Mouse (Mus musculus): ENCODE results near the gene Wfikkn1. TPM values are rescaled to one million over a fixed set of nuclear protein-coding genes. Genes with fewer than 3 reads are reported as not detected.

The Wfikkn1 gene
- polyA plus RNA-seq, 1 experiment from 2014 or later, result 0.16 TPM

DNA sequence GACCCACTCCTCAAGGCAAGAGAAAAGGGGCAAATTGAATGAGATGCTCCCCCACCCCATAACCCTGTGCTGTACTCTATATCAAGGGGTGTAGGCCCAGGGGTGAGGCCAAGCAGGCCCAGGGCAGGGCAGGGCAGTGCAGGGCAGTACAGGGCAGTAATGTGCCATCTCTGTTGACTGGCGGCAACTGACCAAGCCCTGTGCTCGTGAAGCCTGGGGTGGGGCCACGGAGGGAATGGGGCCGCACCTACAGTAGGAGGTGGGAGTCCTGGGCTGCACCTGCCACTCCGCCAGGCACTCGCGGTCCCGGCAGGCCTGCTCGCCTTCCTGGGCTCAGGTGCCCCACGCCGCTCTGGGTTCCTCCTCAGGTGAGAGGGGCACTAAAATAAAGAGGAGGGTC is 15.4 kb downstream of the Wfikkn1 start:
- no peaks in the 10 kb centered on the region for H3K27me3 ChIP-seq (replicated peaks; ENCODE audit: control insufficient read depth, insufficient read depth, low read length)
- no peak overlapping the region for H3K27ac ChIP-seq (ENCODE audit: low read length)
- WGBS, result 76% methylated on average over 11 of the region's 11 CpGs
- peak overlapping the region; percentile 36; the same call in 1 of the 2 replicates for H3K9ac ChIP-seq (ENCODE audit: low read depth, low read length)
- H3K4me2 ChIP-seq (ENCODE audit: low read depth, low read length), result no peak overlapping the region
- H3K36me3 ChIP-seq (ENCODE audit: control insufficient read depth, insufficient read depth, low read length), result no peaks in the 10 kb centered on the region
- H3K4me3 ChIP-seq (ENCODE audit: low read length), result no peak overlapping the region; the same call in 1 of the 2 replicates
- ATAC-seq, result no peak
- H3K9me3 ChIP-seq (ENCODE audit: control insufficient read depth, low read length), result no peaks in the 10 kb centered on the region
- peaks cover 34% of the 10 kb centered on the region for H3K4me1 ChIP-seq (ENCODE audit: control insufficient read depth, insufficient read depth, low read length)

- H3K27me3 ChIP-seq (replicated peaks; ENCODE audit: control insufficient read depth, insufficient read depth, low read length), result no peaks in the 10 kb centered on the region
- no peak overlapping the region for H3K4me3 ChIP-seq (ENCODE audit: low read length)
- 91% methylated on average over 14 of the region's 14 CpGs for WGBS
- H3K36me3 ChIP-seq (ENCODE audit: control insufficient read depth, insufficient read depth, low read length), result no peaks in the 10 kb centered on the region
- no peaks in the 10 kb centered on the region for H3K9me3 ChIP-seq (ENCODE audit: control insufficient read depth, low read length)
- H3K27ac ChIP-seq (ENCODE audit: low read length), result no peak overlapping the region
- no peak overlapping the region for H3K9ac ChIP-seq (ENCODE audit: low read depth, low read length)
- H3K4me1 ChIP-seq (ENCODE audit: control insufficient read depth, insufficient read depth, low read length), result peaks cover 35% of the 10 kb centered on the region
- no peak overlapping the region for H3K4me2 ChIP-seq (ENCODE audit: low read depth, low read length)
- no peak for ATAC-seq
These were observed 16.3 kb downstream of the Wfikkn1 start for GRCm38 (mm10) chr17:25864311-25864710.

GRCm38 (mm10) chr17:25863681-25864080 is 17.0 kb downstream of the Wfikkn1 start:
- no peak overlapping the region for H3K9ac ChIP-seq (ENCODE audit: low read depth, low read length)
- no peak overlapping the region for H3K4me2 ChIP-seq (ENCODE audit: low read depth, low read length)
- WGBS, result 84% methylated on average over 6 of the region's 6 CpGs
- no peaks in the 10 kb centered on the region for H3K9me3 ChIP-seq (ENCODE audit: control insufficient read depth, low read length)
- H3K4me3 ChIP-seq (ENCODE audit: low read length), result no peak overlapping the region
- no peaks in the 10 kb centered on the region for H3K36me3 ChIP-seq (ENCODE audit: control insufficient read depth, insufficient read depth, low read length)
- no peaks in the 10 kb centered on the region for H3K27me3 ChIP-seq (replicated peaks; ENCODE audit: control insufficient read depth, insufficient read depth, low read length)
- ATAC-seq, result no peak
- no peak overlapping the region for H3K27ac ChIP-seq (ENCODE audit: low read length)
- peaks cover 35% of the 10 kb centered on the region for H3K4me1 ChIP-seq (ENCODE audit: control insufficient read depth, insufficient read depth, low read length)

DNA sequence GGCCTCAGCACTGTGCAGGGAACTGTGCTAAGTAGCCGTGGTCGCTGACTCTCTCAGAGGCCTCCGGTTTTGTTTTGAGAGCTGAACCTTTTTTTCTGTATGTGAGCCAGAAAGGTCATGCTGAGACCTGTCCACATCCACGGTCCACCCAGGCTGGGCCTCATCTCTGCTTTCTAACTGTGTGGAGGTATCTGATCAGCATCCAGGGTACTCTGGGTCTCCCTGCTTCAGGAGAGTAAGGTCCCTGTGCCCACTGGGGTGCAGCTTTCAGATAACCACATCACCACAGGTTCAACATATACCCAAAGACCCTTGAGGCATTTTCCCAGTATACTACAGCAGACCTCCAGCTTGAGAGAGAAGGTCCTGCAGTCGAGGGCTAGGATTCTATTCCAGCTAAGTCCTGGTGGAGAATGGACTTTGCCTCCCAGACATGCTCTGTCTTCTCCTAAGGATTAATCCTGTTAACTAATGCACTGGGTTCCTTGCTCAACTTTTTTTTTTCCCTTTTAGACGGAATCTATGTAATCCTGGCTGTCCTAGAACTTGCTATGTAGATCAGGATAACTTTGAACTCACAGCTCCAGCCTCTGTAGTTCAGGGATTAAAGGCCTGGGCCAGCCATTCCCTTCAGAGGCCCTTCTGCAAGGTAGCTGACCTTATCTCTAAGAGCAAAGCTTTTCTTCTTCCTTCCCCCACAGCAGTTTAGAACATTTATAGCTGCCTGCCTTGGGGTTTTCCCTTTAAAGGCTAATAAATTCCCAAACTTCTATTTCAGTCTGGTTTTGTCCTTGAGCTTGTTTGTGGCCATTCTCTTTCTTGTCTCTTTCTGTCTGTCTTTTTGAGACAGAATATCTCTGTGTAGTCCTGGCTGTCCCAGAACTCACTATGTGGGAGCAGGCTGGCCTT is 18.7 kb downstream of the Wfikkn1 start:
- ATAC-seq, result no peak; the same call in 1 of the 2 replicates
- WGBS, result 11% methylated on average over 6 of the region's 6 CpGs

GRCm38 (mm10) chr17:25860832-25861703 is 19.6 kb downstream of the Wfikkn1 start, which contains the start of gene Wdr90:
Gene Wdr90, minus strand, starts transcription at chr17:25861501.
- peaks cover 24% of the 10 kb centered on the region for H3K4me1 ChIP-seq (ENCODE audit: control insufficient read depth, insufficient read depth, low read length)
- peak within 1 kb of the TSS; percentile 75 for H3K4me3 ChIP-seq (ENCODE audit: low read length)
- peak; percentile 92 for ATAC-seq
- H3K9ac ChIP-seq (ENCODE audit: low read depth, low read length), result peak within 1 kb of the TSS; percentile 86
- no peaks in the 10 kb centered on the region for H3K9me3 ChIP-seq (ENCODE audit: control insufficient read depth, low read length)
- peak within 1 kb of the TSS; percentile 78 for H3K27ac ChIP-seq (ENCODE audit: low read length)
- H3K27me3 ChIP-seq (replicated peaks; ENCODE audit: control insufficient read depth, insufficient read depth, low read length), result no peaks in the 10 kb centered on the region
- peak within 1 kb of the TSS; percentile 96 for H3K4me2 ChIP-seq (ENCODE audit: low read depth, low read length)
- WGBS, result 2% methylated on average over 65 of the region's 65 CpGs
- H3K36me3 ChIP-seq (ENCODE audit: control insufficient read depth, insufficient read depth, low read length), result no peaks in the 10 kb centered on the region

More for the DNA sequence above, 18.7 kb downstream of the Wfikkn1 start:
- peak overlapping the region; percentile 86 for H3K9ac ChIP-seq (ENCODE audit: low read depth, low read length)
- H3K9me3 ChIP-seq (ENCODE audit: control insufficient read depth, low read length), result no peaks in the 10 kb centered on the region
- peak overlapping the region; percentile 96 for H3K4me2 ChIP-seq (ENCODE audit: low read depth, low read length)
- no peaks in the 10 kb centered on the region for H3K27me3 ChIP-seq (replicated peaks; ENCODE audit: control insufficient read depth, insufficient read depth, low read length)
- H3K4me3 ChIP-seq (ENCODE audit: low read length), result peak overlapping the region; percentile 75
- peak overlapping the region; percentile 78 for H3K27ac ChIP-seq (ENCODE audit: low read length)
- peaks cover 27% of the 10 kb centered on the region for H3K4me1 ChIP-seq (ENCODE audit: control insufficient read depth, insufficient read depth, low read length)
- H3K36me3 ChIP-seq (ENCODE audit: control insufficient read depth, insufficient read depth, low read length), result no peaks in the 10 kb centered on the region

- peak overlapping the region; percentile 86 for H3K9ac ChIP-seq (ENCODE audit: low read depth, low read length)
- peaks cover 21% of the 10 kb centered on the region for H3K4me1 ChIP-seq (ENCODE audit: control insufficient read depth, insufficient read depth, low read length)
- no peaks in the 10 kb centered on the region for H3K27me3 ChIP-seq (replicated peaks; ENCODE audit: control insufficient read depth, insufficient read depth, low read length)
- ATAC-seq, result no peak
- no peaks in the 10 kb centered on the region for H3K36me3 ChIP-seq (ENCODE audit: control insufficient read depth, insufficient read depth, low read length)
- H3K9me3 ChIP-seq (ENCODE audit: control insufficient read depth, low read length), result no peaks in the 10 kb centered on the region
- H3K27ac ChIP-seq (ENCODE audit: low read length), result no peak overlapping the region
- WGBS, result 87% methylated on average over 6 of the region's 6 CpGs
- 0 out of 2 replicates have a peak overlapping the region, but pooled peaks have one; percentile 75 for H3K4me3 ChIP-seq (ENCODE audit: low read length)
- H3K4me2 ChIP-seq (ENCODE audit: low read depth, low read length), result 0 out of 2 replicates have a peak overlapping the region, but pooled peaks have one; percentile 96
These were observed 20.4 kb downstream of the Wfikkn1 start for GRCm38 (mm10) chr17:25860229-25860628.

DNA sequence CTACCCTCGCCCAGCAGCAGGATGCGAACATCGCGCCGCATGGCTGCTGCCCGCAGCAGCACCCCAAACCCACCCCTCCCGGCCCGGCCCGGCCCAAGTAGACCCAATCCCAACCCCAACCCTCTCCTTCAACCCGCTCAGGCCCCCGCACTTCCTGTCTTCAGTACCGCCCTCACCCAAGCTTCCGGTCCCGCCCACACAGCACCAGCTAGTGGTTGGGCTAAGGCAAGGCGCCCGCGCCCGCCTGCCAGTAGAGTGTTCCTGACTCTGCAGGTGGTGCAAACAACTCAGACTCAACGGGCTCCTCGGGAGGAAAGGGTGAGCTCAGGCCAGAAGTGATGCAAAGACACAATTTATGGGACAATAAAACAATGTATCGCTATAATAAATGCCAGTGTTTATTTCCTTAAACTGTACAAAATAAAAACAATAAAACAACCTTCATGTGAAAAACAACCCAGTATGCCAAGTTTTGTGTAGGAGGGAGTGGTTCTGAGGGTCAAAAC is 36.2 kb downstream of the Wfikkn1 start, which contains the start of gene Rhot2:
Gene Rhot2, minus strand, starts transcription at position 456 of the 506 bp plus-strand sequence.
- WGBS, result under 1% methylated on average over 21 of the region's 21 CpGs
- Histone ChIP-seq H3K4me1 (ENCODE audit: control insufficient read depth, insufficient read depth, low read length) (peaks cover 13% of the 10 kb centered on the region), H3K9me3 (ENCODE audit: control insufficient read depth, low read length) (no peaks in the 10 kb centered on the region), H3K36me3 (ENCODE audit: control insufficient read depth, insufficient read depth, low read length) (peaks cover 14% of the 10 kb centered on the region; the same call in 1 of the 2 replicates), H3K4me3 (ENCODE audit: low read length) (peak within 1 kb of the TSS; percentile 85), H3K27ac (ENCODE audit: low read length) (peak within 1 kb of the TSS; percentile 86), H3K9ac (ENCODE audit: low read depth, low read length) (peak within 1 kb of the TSS; percentile 93), H3K27me3 (replicated peaks; ENCODE audit: control insufficient read depth, insufficient read depth, low read length) (no peaks in the 10 kb centered on the region), H3K4me2 (ENCODE audit: low read depth, low read length) (peak within 1 kb of the TSS; percentile 79)
- ATAC-seq, result peak; percentile 97

DNA sequence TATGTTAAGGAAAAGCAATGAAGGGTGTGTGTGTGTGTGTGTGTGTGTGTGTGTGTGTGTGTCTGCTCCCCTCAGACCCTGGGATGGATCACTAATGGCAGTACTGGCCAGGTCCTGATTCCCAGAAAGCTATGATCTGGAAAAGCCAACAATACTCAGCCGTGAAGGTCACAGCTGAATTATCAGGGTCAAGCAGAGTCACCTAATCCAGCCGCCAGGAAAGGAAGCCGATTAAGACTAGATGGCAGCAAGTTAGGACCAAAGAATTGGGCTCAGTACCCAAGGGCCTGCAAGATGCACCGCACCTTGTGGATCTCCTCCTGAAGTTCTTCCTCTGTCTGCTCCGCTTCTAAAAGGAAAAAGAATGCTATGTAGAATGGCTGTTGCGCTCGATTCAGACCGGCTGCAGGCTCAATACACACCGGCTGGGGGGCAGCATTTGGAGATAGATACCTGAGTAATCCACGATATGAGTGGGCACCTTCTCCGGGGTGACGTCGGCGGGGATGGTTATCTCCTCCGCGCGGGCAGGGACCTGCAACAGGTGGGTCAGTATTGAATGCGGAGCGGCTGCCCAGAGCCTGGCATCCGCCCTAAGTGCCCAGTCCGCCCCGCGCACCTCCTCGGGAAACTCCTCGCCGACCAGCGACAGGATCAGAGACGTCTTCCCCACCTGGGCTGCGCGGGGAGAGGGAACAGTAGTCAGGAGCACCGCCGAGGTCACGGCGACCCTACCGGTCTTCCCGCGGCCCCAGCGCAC is 36.8 kb downstream of the Wfikkn1 start:
- ATAC-seq, result peak; percentile 57
- peaks cover 19% of the 10 kb centered on the region; the same call in 1 of the 2 replicates for H3K36me3 ChIP-seq (ENCODE audit: control insufficient read depth, insufficient read depth, low read length)

More for the DNA sequence above, 36.8 kb downstream of the Wfikkn1 start:
- no peaks in the 10 kb centered on the region for H3K27me3 ChIP-seq (replicated peaks; ENCODE audit: control insufficient read depth, insufficient read depth, low read length)
- peak overlapping the region; percentile 93 for H3K9ac ChIP-seq (ENCODE audit: low read depth, low read length)
- peak overlapping the region; percentile 86 for H3K27ac ChIP-seq (ENCODE audit: low read length)
- 2% methylated on average over 38 of the region's 38 CpGs for WGBS
- H3K4me2 ChIP-seq (ENCODE audit: low read depth, low read length), result peak overlapping the region; percentile 79
- H3K4me3 ChIP-seq (ENCODE audit: low read length), result peak overlapping the region; percentile 85
- no peaks in the 10 kb centered on the region for H3K9me3 ChIP-seq (ENCODE audit: control insufficient read depth, low read length)
- peaks cover 13% of the 10 kb centered on the region for H3K4me1 ChIP-seq (ENCODE audit: control insufficient read depth, insufficient read depth, low read length)

Data from intestine, embryonic 16.5 days (tissue).